Mouse (Mus musculus): ENCODE measurements around the gene Csgalnact2. TPM values are rescaled to one million over a fixed set of nuclear protein-coding genes. Genes with fewer than 3 reads are reported as not detected.

The Csgalnact2 gene
- total RNA-seq, 2 experiments from 2014 or later: 15.9 to 17.4 TPM

DNA sequence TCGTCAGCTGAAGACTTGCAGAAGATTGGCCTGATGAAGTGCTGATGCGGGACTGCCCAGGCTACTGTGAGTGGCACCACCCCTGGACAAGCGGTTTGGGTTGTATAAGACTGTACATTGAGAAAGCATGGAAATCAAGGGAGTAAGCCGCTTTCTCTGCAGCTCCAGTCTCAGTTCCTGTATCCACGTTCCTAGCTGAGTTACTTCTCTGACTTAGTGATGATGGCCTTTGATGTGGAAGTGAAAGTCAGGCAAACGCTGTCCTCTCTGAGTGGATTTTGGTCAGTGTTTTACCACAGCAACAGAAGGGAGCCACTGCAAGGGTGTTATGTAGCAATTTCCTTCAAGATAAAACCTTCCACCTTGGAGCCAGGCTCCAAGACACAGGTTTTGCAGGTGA, 2.0 kb upstream of the Csgalnact2 start:
- no peak for DNase-seq (ENCODE audit: low spot score in 2 of 2)

DNA sequence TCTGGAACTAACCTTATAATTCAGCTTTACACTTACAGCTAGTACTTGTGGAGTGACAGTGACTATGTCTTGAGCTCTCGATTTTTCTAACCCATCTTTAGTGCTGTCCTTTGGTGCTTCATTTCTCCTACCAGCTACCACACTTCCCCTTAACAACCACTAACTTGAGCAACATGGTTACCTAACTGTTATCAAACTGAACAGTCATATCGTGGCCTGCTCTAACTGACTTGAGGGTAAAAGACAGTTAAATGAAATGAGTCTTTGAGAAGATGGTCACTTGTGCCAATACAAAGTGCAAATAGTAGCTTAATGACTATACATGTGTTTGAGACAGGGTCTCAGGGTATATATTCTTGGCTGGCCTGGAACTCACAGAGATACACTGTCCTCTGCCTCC, 1.8 kb downstream of the Csgalnact2 start:
- no peak for DNase-seq (ENCODE audit: low spot score in 2 of 2)

DNA sequence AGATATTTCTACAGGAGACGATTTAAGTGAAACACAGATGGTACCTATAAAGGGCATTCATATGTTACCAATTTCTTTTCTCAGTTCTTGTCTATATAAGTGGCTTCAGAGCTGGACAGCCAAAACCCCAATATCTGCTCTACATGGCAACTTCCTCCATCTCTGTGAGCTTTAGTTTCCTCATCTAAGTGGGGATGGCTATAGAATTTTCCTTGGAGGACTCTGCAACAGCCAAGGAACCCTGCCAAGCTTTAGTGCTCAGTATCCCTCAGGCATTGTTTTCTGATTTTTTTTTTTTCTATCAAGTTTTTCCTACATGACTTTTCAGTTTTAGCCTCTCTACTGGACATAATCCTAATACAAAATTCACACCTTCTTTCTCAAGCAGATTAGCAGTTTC, 4.5 kb downstream of the Csgalnact2 start:
- no peak for DNase-seq (ENCODE audit: low spot score in 2 of 2)

GRCm38 (mm10) chr6:118130022-118130421, 8.9 kb downstream of the Csgalnact2 start:
- no peak for DNase-seq (ENCODE audit: low spot score in 2 of 2)

GRCm38 (mm10) chr6:118127827-118128487, 11.0 kb downstream of the Csgalnact2 start:
- DNase-seq (ENCODE audit: low spot score in 2 of 2): no peak

DNA sequence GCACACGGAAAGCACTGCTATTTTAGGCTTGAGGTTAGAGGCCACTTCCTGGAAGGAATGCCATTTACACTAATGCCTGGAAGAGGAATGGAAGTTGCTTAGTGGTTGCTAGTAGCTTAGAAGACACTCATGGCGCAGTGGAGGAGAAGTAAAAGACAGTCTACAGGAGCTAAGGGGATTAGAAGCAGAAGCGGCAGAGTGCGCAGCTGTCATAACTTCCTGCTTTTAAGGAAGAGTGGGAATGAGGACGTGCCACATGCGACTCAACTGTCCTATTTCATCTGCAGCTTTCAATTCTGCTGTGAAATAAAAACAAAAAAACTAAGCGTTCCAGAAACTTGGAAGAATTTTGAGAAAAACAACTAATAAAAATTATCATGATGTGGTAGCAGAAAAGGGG, 11.7 kb downstream of the Csgalnact2 start:
- DNase-seq (ENCODE audit: low spot score in 2 of 2): no peak

- DNase-seq (ENCODE audit: low spot score in 2 of 2): no peak
Observed at GRCm38 (mm10) chr6:118126577-118126976, 12.4 kb downstream of the Csgalnact2 start.

DNA sequence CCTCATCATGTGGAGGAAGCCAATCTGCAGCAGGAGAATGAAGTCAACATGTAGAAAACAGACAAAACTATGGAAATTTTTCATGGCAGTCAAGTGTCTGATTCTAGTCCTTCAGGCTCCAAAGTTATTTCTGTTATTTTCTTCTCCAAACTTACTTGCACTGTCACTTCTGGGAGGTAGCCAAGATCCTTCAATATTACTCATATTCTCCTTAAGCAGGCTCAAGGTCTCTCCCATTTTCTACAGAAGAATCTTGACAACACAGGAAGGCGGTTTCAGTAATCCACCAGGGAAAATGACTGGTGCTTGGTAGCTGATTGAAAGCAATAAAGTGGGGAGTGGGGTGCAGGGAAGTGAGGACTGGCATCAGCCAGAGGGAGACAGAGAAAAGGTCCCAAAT, 16.2 kb downstream of the Csgalnact2 start:
- no peak for DNase-seq (ENCODE audit: low spot score in 2 of 2)

- no peak for DNase-seq (ENCODE audit: low spot score in 2 of 2)
Observed at GRCm38 (mm10) chr6:118111810-118112209, 27.1 kb downstream of the Csgalnact2 start.

GRCm38 (mm10) chr6:118099311-118099802, 39.6 kb downstream of the Csgalnact2 start:
- no peak for DNase-seq (ENCODE audit: low spot score in 2 of 2)

- no peak for DNase-seq (ENCODE audit: low spot score in 2 of 2)
Observed at GRCm38 (mm10) chr6:118097765-118098365, 41.1 kb downstream of the Csgalnact2 start.

DNA sequence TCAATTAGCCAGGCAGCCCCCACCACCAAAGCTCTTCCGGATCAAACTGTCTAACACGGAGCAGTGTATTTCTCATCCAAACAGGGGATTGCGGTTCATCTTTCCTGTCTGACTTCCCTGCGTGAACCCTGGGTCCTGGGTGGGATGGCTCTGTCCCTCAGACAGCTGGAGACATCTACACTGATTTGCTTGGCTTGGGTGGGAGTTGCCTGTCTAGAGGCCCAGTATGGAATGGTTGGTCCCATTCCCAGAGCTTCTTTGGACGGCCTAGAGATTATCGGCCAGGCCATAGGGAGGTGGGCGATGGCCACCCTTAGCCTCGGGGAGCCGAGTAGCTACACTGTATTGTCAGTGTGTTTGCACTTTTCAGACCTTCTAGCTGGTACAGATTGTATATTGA, 48.1 kb downstream of the Csgalnact2 start:
- no peak for DNase-seq (ENCODE audit: low spot score in 2 of 2)

- DNase-seq (ENCODE audit: low spot score in 2 of 2): no peak
Observed at GRCm38 (mm10) chr6:118088750-118089440, 50.0 kb downstream of the Csgalnact2 start.

DNA sequence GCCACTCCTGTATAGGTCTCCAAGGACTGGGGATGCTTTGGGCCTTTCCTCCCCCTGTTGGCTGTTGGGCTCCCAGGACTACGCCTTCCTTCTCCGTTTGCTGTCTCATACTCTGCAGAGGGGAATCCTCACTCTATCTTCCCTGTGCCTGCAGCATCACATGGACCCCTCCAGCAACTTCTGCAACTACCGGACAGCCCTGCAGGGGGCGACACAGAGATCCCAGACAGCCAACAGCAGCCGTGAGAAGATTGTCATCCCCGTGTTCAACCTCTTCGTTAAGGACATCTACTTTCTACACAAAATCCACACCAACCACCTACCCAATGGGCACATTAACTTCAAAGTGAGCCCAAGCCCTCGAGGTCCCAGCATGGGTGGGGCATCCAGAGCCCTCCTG, 51.0 kb downstream of the Csgalnact2 start:
- no peak for DNase-seq (ENCODE audit: low spot score in 2 of 2)

- no peak for DNase-seq (ENCODE audit: low spot score in 2 of 2)
Observed at GRCm38 (mm10) chr6:118084596-118084995, 54.3 kb downstream of the Csgalnact2 start.

GRCm38 (mm10) chr6:118083608-118084007, 55.3 kb downstream of the Csgalnact2 start:
- DNase-seq (ENCODE audit: low spot score in 2 of 2): no peak

GRCm38 (mm10) chr6:118082384-118082783, 56.6 kb downstream of the Csgalnact2 start:
- DNase-seq (ENCODE audit: low spot score in 2 of 2): no peak

GRCm38 (mm10) chr6:118080711-118081110, 58.2 kb downstream of the Csgalnact2 start:
- DNase-seq (ENCODE audit: low spot score in 2 of 2): no peak

DNA sequence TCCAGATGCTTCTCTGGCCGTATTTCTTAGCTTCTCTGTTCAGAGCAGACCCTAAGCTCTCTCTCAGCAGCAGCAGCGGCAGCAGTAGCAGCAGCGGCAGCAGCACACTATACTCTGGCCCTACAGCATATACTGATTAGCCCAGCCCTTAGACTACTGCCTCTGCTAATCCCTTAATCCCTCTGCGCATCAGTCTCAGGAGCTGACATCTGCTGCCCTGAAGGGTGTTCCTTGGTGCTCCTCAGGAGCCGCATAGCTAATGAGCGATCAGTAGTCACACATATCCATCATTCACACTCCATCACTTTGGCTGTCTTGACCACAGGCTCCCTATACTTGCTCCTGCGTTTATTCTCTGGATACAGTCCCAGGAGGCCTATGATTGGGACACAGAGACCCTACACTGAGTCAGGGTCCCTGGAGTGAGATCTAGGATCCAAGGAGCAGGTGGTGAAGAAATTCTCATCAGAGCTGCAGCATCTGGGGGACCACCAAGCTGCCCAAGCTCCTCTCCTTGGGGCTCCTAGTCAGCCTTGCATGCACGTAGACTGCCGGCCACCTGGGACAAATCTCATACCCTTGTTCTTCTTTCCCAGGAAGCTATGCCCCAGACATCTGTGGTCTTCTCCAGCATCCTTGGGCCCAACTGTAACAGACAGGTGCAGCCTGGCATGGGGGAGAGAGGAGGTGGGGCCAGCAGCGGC, 59.0 kb downstream of the Csgalnact2 start:
- DNase-seq (ENCODE audit: low spot score in 2 of 2): no peak

- no peak for DNase-seq (ENCODE audit: low spot score in 2 of 2)
Observed at GRCm38 (mm10) chr6:118079292-118079691, 59.6 kb downstream of the Csgalnact2 start.

- no peak for DNase-seq (ENCODE audit: low spot score in 2 of 2)
Observed at GRCm38 (mm10) chr6:118078751-118079150, 60.2 kb downstream of the Csgalnact2 start.

GRCm38 (mm10) chr6:118077421-118077820, 61.5 kb downstream of the Csgalnact2 start:
- no peak for DNase-seq (ENCODE audit: low spot score in 2 of 2)

Measured in adrenal gland, adult 18-20 months (tissue).